Mouse (Mus musculus) heart, embryonic 12.5 days (tissue): ENCODE measurements around the gene Rabl6. TPM values are rescaled to one million over a fixed set of nuclear protein-coding genes. Genes with fewer than 3 reads are reported as not detected.

Experiments
- ATAC-seq: fragments of 200-750 bp; cut with Nextera tagmentation; 2 replicates; pipeline ENCODE4 v1.8.0; 2017; ENCODE audit warnings: moderate TSS enrichment, moderate library complexity; ENCODE audit not compliant: insufficient number of reproducible peaks, low FRiP score
- H3K27ac ChIP-seq: fragments of 300-500 bp; sonication (generic); 2 replicates; pipeline ENCODE4 v1.5.1; 2016; ENCODE audit warnings: mild to moderate bottlenecking, moderate library complexity; ENCODE audit not compliant: poor library complexity, severe bottlenecking
- H3K27me3 ChIP-seq: fragments of 300-500 bp; sonication (generic); replicated peaks from 2 replicates; pipeline ENCODE4 v1.6.1; 2016; ENCODE audit warnings: mild to moderate bottlenecking, moderate library complexity
- H3K36me3 ChIP-seq: fragments of 300-500 bp; sonication (generic); 2 replicates; pipeline ENCODE4 v1.6.1; 2016; ENCODE audit warnings: mild to moderate bottlenecking, moderate library complexity
- H3K4me1 ChIP-seq: fragments of 300-500 bp; sonication (generic); replicated peaks from 2 replicates; pipeline ENCODE4 v1.6.1; 2016; ENCODE audit warnings: mild to moderate bottlenecking
- H3K4me2 ChIP-seq: fragments of 300-500 bp; sonication (generic); 2 replicates; pipeline ENCODE4 v1.6.1; 2016; ENCODE audit warnings: mild to moderate bottlenecking, moderate library complexity
- H3K4me3 ChIP-seq: fragments of 300-500 bp; sonication (generic); 2 replicates; pipeline ENCODE4 v1.5.1; 2016; ENCODE audit warnings: mild to moderate bottlenecking
- H3K9ac ChIP-seq: fragments of 300-500 bp; sonication (generic); 2 replicates; pipeline ENCODE4 v1.6.1; 2016; ENCODE audit warnings: mild to moderate bottlenecking, moderate library complexity
- H3K9me3 ChIP-seq: fragments of 300-500 bp; sonication (generic); replicated peaks from 2 replicates; pipeline ENCODE4 v1.6.1; 2016; ENCODE audit warnings: mild to moderate bottlenecking, moderate library complexity
- WGBS: fragments of 180-500 bp; shearing (Covaris S2); methylation state at CpG from one replicate; pipeline ENCODE4 v1.1.7; 2016; 5-methylcytosine and 5-hydroxymethylcytosine counted together
- polyA plus RNA-seq: library from polyadenylated mRNA; unstranded; fragments of >200 nt; fragmentation: Nextera tagmentation; extraction: Ambion mirVana; gene quantifications from 2 replicates; pipeline ENCODE4 v1.2.1, GENCODE M21; 2016

Rabl6 gene
- polyA plus RNA-seq, 1 experiment from 2014 or later = 49.2 TPM

GRCm38 (mm10) chr2:25541644-25542367, 66.5 kb downstream of the Rabl6 start:
- Histone ChIP-seq H3K9ac (no peak overlapping the region), H3K4me3 (no peak overlapping the region), H3K4me2 (no peak overlapping the region), H3K27me3 (no peaks in the 10 kb centered on the region), H3K27ac (no peak overlapping the region), H3K36me3 (peaks cover 28% of the 10 kb centered on the region), H3K9me3 (no peaks in the 10 kb centered on the region), H3K4me1 (peaks cover 25% of the 10 kb centered on the region)
- ATAC-seq = no peak
- WGBS = 87% methylated on average over 10 of the region's 10 CpGs

- H3K27ac ChIP-seq = no peak overlapping the region
- WGBS = 96% methylated on average over 4 of the region's 4 CpGs
- no peak overlapping the region for H3K4me3 ChIP-seq
- H3K36me3 ChIP-seq = peaks cover 40% of the 10 kb centered on the region
- H3K4me2 ChIP-seq = no peak overlapping the region
- no peaks in the 10 kb centered on the region for H3K27me3 ChIP-seq
- H3K9ac ChIP-seq = no peak overlapping the region
- no peaks in the 10 kb centered on the region for H3K9me3 ChIP-seq
- H3K4me1 ChIP-seq = peaks cover 19% of the 10 kb centered on the region
- ATAC-seq = no peak
Observed at GRCm38 (mm10) chr2:25540541-25540948, 67.8 kb downstream of the Rabl6 start.

GRCm38 (mm10) chr2:25536531-25536930, 71.8 kb downstream of the Rabl6 start:
- 62% methylated on average over 8 of the region's 8 CpGs for WGBS
- Histone ChIP-seq H3K36me3 (peaks cover 66% of the 10 kb centered on the region), H3K27ac (no peak overlapping the region), H3K9ac (no peak overlapping the region), H3K4me2 (no peak overlapping the region), H3K4me3 (no peak overlapping the region), H3K27me3 (no peaks in the 10 kb centered on the region), H3K4me1 (peaks cover under 1% of the 10 kb centered on the region; the same call in 1 of the 2 replicates), H3K9me3 (no peaks in the 10 kb centered on the region)
- no peak for ATAC-seq

GRCm38 (mm10) chr2:25534866-25535182, 73.5 kb downstream of the Rabl6 start:
- no peaks in the 10 kb centered on the region for H3K9me3 ChIP-seq
- H3K36me3 ChIP-seq = peaks cover 80% of the 10 kb centered on the region
- no peak for ATAC-seq
- no peaks in the 10 kb centered on the region for H3K4me1 ChIP-seq
- H3K4me3 ChIP-seq = no peak overlapping the region
- H3K9ac ChIP-seq = no peak overlapping the region
- H3K27ac ChIP-seq = no peak overlapping the region
- H3K4me2 ChIP-seq = no peak overlapping the region
- H3K27me3 ChIP-seq = no peaks in the 10 kb centered on the region
- 93% methylated on average over 2 of the region's 2 CpGs for WGBS

GRCm38 (mm10) chr2:25534178-25534865, 74.0 kb downstream of the Rabl6 start:
- Histone ChIP-seq H3K4me3 (no peak overlapping the region), H3K27me3 (no peaks in the 10 kb centered on the region), H3K36me3 (peaks cover 85% of the 10 kb centered on the region), H3K27ac (no peak overlapping the region), H3K4me2 (no peak overlapping the region), H3K4me1 (no peaks in the 10 kb centered on the region), H3K9me3 (no peaks in the 10 kb centered on the region), H3K9ac (no peak overlapping the region)
- 75% methylated on average over 3 of the region's 3 CpGs for WGBS
- no peak for ATAC-seq

- no peaks in the 10 kb centered on the region for H3K9me3 ChIP-seq
- peaks cover 90% of the 10 kb centered on the region for H3K36me3 ChIP-seq
- no peaks in the 10 kb centered on the region for H3K27me3 ChIP-seq
- H3K4me2 ChIP-seq = no peak overlapping the region
- WGBS = 97% methylated on average over 2 of the region's 2 CpGs
- H3K4me1 ChIP-seq = no peaks in the 10 kb centered on the region
- H3K4me3 ChIP-seq = no peak overlapping the region
- no peak overlapping the region for H3K9ac ChIP-seq
- no peak overlapping the region for H3K27ac ChIP-seq
- no peak for ATAC-seq
Observed at GRCm38 (mm10) chr2:25533707-25534106, 74.6 kb downstream of the Rabl6 start.

Other genes starting within 250 kb of the Rabl6 start
- 10.7 and 11.2 TPM in 2 replicates for gene Uap1l1, start 242.8 kb downstream of the Rabl6 start, polyA plus RNA-seq
- gene Sapcd2, start 236.2 kb downstream of the Rabl6 start, polyA plus RNA-seq = 18.5 and 20.0 TPM in 2 replicates
- 0.18 and 0.44 TPM in 2 replicates for gene Entpd2, start 212.6 kb downstream of the Rabl6 start, polyA plus RNA-seq
- 22.3 and 22.4 TPM in 2 replicates for gene Npdc1, start 209.2 kb downstream of the Rabl6 start, polyA plus RNA-seq
- not detected in 2 replicates for gene Fut7, start 185.3 kb downstream of the Rabl6 start, polyA plus RNA-seq
- gene Abca2, start 179.8 kb downstream of the Rabl6 start, polyA plus RNA-seq = 4.8 and 5.0 TPM in 2 replicates
- 1.1 and 1.4 TPM in 2 replicates for gene Clic3, start 151.7 kb downstream of the Rabl6 start, polyA plus RNA-seq
- 22.1 and 22.7 TPM in 2 replicates for gene Paxx, start 147.4 kb downstream of the Rabl6 start, polyA plus RNA-seq
- gene Ptgds, start 138.5 kb downstream of the Rabl6 start, polyA plus RNA-seq = 2.4 and 2.6 TPM in 2 replicates
- not detected in 2 replicates for gene Lcn12, start 114.6 kb downstream of the Rabl6 start, polyA plus RNA-seq
- 82.7 and 83.3 TPM in 2 replicates for gene Fbxw5, start 107.8 kb downstream of the Rabl6 start, polyA plus RNA-seq
- 2.4 and 3.3 TPM in 2 replicates for gene C8g, start 106.8 kb downstream of the Rabl6 start, polyA plus RNA-seq
- 21.1 and 22.3 TPM in 2 replicates for gene Traf2, start 61.6 kb downstream of the Rabl6 start, polyA plus RNA-seq
- gene Edf1, start 50.7 kb downstream of the Rabl6 start, polyA plus RNA-seq = 300 and 303 TPM in 2 replicates
- gene Mamdc4, start 33.7 kb downstream of the Rabl6 start, polyA plus RNA-seq = 1.2 and 3.5 TPM in 2 replicates
- 161 and 164 TPM in 2 replicates for gene Phpt1, start 33.3 kb downstream of the Rabl6 start, polyA plus RNA-seq
- gene Ajm1, start 26.8 kb downstream of the Rabl6 start, polyA plus RNA-seq = 0.46 and 0.51 TPM in 2 replicates
- gene Ccdc183, start 9.2 kb upstream of the Rabl6 start, polyA plus RNA-seq = 0.12 and 0.14 TPM in 2 replicates
- 15.3 and 17.8 TPM in 2 replicates for gene Tmem141, start 13.5 kb upstream of the Rabl6 start, polyA plus RNA-seq
- 0.63 and 1.1 TPM in 2 replicates for gene Fcna, start 19.5 kb upstream of the Rabl6 start, polyA plus RNA-seq
- not detected in 2 replicates for gene Lcn8, start 44.6 kb upstream of the Rabl6 start, polyA plus RNA-seq
- gene Lcn5, start 49.4 kb upstream of the Rabl6 start, polyA plus RNA-seq = not detected in 2 replicates
- not detected in 2 replicates for gene Lcn6, start 68.3 kb upstream of the Rabl6 start, polyA plus RNA-seq
- not detected in 2 replicates for gene Lcn10, start 74.2 kb upstream of the Rabl6 start, polyA plus RNA-seq
- gene Obp2a, start 91.5 kb upstream of the Rabl6 start, polyA plus RNA-seq = not detected in 2 replicates
- gene Bmyc, start 98.2 kb upstream of the Rabl6 start, polyA plus RNA-seq = 57.5 and 58.9 TPM in 2 replicates
- gene Obp2b, start 128.5 kb upstream of the Rabl6 start, polyA plus RNA-seq = not detected in 2 replicates
- not detected in 2 replicates for gene Lcn3, start 157.0 kb upstream of the Rabl6 start, polyA plus RNA-seq
- not detected in 2 replicates for gene Lcn11, start 168.5 kb upstream of the Rabl6 start, polyA plus RNA-seq
- not detected in 2 replicates for gene Gm13539, start 173.7 kb upstream of the Rabl6 start, polyA plus RNA-seq
- gene Glt6d1, start 207.3 kb upstream of the Rabl6 start, polyA plus RNA-seq = not detected in 2 replicates
- not detected in 2 replicates for gene Lcn9, start 214.6 kb upstream of the Rabl6 start, polyA plus RNA-seq
- gene Sohlh1, start 238.7 kb upstream of the Rabl6 start, polyA plus RNA-seq = not detected in 2 replicates